Mouse (Mus musculus) ES-CJ7 (cell line): ENCODE data around the gene Gm5089.

Source experiments
- DNase-seq: peaks from one replicate; pipeline ENCODE4 v3.0.0; 2011; ENCODE audit warnings: low read depth, low spot score

The Gm5089 gene

GRCm38 (mm10) chr14:122477971-122478573, 27.2 kb upstream of the Gm5089 start:
- no peak for DNase-seq

GRCm38 (mm10) chr14:122477261-122477671, 26.4 kb upstream of the Gm5089 start:
- no peak for DNase-seq

- no peak for DNase-seq
These were observed 25.9 kb upstream of the Gm5089 start for GRCm38 (mm10) chr14:122476822-122477215.

GRCm38 (mm10) chr14:122476041-122476821, 25.3 kb upstream of the Gm5089 start:
- DNase-seq, result peak; percentile 59

DNA sequence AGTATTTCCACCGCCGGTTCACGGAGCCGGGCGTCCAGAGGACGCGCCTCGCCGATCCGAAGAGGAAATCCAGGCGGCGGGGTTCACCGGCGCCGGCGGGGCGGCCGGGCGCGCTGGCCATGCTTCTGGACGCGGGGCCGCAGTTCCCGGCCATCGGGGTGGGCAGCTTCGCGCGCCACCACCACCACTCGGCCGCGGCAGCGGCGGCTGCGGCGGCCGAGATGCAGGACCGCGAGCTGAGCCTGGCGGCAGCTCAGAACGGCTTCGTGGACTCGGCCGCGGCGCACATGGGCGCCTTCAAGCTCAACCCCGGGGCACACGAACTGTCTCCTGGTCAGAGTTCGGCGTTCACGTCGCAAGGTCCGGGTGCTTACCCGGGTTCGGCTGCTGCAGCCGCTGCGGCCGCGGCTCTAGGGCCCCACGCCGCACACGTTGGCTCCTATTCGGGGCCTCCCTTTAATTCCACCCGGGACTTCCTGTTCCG, 24.7 kb upstream of the Gm5089 start:
- DNase-seq, result no peak

DNA sequence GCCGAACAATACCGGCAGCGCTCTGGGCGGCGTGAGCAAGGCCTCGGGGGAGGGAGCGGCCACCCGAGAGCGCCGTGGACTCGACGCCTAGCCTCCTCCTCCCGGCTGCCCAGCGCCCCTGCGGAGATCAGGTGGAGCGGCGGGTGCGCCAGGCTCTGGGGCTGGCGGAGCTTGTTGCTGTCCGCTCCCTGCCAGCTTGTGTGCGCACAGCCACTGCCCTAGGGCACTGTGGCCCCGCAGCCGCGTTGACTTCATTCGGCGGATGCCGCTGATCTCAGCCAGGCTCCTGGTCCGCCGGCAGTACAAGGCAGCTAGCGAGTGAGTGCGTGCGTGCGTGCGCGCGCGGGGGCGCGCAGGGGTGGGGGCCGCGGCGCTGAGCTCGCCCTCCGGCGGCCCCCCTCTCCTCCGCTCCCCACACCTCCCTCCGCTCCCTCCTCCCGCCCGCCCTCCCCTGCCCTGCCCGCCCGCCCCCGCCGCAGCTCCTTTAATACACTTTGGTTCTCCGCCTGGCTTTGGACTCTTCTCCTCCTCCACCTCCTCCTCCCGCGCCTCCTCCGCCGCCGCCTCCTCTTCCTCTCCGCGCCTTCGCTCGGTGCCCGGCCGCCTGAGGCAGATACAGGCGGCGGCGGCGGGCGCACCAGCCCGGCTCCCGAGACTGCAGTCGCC, 24.1 kb upstream of the Gm5089 start, which contains the start of gene Zic2:
Zic2 (plus strand) TSS at position 545 of the 666 bp plus-strand sequence.
- DNase-seq, result no peak

- DNase-seq, result peak; percentile 89
These were observed 23.4 kb upstream of the Gm5089 start for GRCm38 (mm10) chr14:122474041-122474890.

DNA sequence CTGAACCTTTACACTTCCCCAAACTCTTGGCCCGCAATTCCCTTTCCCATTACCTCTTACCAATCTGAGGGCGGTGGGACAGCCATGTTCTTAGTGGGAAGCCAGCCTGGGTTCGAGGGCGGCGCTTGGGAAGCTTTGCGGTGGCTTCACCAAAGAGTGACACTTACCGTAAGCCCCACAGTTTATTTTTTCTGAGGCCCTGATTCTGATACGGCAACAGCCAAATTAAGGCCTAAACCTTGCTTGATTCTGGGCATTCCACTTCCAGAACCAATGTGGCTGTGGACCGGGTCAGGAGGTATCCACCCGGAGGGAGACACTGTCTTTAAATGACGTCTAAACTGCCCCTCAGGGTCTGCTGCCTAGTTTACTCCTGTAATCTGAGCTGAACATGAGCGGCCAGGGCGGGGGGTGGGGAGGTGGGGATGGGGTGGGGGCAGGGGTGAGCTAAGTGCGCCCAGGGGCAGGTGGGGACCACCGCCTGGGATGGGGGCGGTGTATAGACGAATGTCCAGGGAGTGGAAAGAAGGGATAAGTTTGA, 22.4 kb upstream of the Gm5089 start:
- DNase-seq, result peak; percentile 43

DNA sequence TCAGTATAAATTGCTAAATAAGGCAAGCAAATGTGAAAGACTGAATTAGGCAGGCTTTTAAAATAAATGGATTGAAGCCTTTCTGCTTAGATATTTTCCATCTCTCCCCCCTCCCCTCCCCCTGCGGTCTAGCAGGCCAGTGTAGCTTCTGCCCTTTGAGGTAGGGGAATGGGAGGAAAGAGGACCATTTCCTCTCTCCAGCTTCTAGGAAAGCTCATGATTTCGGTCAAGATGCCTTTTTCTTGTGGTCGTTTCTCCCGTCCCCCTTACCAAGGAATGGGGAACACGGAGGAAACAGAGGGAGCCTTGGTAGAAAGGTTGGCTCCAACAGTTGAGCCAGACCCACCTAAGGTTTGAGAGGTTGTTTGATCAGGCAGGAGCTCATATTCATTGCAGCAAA, 21.7 kb upstream of the Gm5089 start:
- no peak for DNase-seq

GRCm38 (mm10) chr14:122472161-122472560, 21.2 kb upstream of the Gm5089 start:
- DNase-seq, result no peak

GRCm38 (mm10) chr14:122471449-122472085, 20.7 kb upstream of the Gm5089 start:
- no peak for DNase-seq

DNA sequence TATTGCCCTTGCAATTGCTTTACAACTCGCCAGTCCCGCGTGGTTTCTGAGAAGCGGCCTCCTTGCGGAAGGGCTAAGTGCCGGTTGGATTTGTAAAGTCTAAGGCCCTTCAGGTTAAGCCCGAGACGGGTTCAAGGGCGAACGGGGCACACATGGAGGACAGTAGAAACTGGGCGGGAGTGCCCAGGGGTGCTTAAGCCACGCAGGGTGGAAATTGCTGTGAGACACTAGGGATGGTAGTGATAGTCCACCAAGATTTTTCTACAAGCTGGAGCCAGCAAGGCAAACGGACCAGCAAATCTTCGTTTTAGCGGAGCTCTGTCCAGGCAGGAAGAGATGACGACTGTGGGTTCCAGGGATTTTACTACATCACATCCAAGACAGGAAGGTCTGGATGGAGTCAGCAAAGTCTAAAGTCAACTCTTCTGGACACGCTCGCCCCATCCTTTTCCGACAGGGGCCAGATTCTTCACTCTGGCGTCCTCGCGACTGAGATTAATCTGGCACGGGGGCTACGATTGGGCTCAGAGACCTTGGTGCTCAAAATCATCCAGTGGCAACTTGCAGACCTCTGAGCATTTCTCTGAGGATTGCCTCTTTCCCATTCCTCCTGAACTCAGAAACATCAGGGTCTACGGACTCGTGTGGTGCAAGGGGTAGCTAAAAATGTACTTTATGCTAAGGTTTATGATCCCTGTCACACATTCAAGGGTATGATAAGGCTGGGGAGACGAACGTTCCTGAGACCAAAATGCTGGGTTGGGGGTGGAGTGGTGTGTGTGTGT, 18.2 kb upstream of the Gm5089 start:
- DNase-seq, result peak; percentile 75

DNA sequence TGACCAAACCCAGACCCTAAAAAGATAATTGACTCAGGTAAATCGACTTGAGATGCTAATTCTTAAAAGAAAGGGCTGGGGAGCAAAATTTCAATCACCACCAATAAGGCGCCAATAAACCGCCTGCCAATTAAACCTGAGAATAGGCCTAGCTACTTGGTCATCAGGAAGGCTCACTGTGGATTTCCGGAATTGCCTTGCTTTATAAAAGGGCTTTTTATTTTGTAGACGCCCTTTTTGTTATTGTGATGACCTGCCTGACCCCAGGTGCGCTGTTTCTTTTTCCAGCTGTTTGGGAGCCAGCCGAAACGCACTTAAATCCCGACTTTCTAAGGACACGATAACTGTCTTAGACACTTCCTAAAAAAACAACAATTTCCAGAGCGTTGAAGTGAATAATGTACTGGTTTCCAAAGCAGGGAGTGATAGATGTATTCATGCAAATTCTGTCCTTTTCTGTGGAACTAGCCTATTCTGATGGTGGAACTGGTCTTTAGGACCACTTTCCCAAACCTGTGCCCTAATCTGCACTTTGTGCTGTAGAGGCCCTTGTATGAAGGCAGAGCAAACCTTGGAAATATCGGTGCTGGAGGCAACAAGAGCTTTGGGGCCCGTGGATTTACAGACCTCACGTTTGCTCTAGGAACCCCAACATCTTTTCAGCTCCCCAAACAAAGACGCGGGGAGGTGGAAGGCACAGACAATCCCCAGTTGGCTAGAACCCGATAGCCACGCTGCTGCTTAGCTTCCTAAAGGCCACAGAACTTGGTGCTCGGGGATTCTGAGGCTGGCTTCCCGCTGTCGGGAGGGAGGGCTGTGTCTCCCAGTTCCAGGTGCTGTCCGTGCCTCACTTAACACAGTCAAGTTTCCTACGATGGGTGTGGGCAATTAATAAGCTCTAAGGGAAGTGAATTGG, 17.3 kb upstream of the Gm5089 start:
- peak; percentile 87 for DNase-seq

GRCm38 (mm10) chr14:122466756-122467362, 15.9 kb upstream of the Gm5089 start:
- DNase-seq, result no peak

- peak; percentile 69 for DNase-seq
These were observed 15.1 kb upstream of the Gm5089 start for GRCm38 (mm10) chr14:122465931-122466490.

DNA sequence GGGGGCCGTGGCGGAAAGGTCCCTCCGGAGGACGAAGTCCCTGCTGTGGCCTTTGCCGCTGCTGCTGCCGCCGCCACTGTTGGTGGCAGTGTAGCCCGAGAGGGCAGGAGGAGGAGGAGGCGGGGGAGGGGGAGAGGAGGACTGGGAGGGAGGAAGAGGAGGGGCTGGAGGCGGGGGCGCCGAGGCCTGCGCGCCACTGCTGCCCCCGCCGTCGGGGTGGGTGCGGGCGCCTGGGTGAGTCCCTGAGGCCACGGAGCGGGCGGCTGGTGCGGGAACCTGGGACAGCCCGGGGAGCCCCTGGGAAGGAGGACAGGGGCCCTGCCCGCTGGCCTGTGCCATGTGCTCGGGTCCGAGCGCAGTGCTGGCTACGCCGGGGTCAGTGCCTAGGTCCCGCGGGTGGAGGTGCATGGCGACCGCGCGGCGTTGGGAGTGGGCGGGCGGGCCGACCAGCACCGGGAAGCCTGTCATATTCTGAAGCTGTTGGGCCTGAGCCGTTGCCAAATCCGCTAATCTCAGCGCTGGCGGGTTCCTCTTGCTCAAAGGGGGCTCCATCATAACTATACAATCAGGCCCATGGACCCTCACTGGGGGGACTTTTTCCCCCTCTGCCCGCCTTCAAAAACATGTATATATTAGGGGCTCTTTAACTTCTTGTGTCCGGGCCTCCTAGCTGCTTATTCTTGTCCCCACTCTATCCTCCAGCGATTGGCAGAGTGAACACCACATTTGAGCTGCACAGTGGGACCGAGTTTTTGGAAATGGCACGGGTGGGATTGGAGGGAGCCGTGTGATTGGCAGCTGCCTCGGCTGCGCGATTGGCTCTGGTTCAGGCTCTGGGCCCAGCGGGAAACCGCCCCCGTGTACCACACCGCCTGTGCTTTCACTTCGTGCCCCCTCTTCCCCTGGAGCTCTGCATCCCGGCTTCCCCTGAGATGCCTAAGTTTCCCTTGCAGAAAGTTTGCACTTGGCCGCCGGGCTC, 14.1 kb upstream of the Gm5089 start, which contains the start of gene Zic5:
Zic5 (minus strand) TSS at position 915 of the 979 bp plus-strand sequence.
- DNase-seq, result peak; percentile 90

- no peak for DNase-seq
These were observed 13.4 kb upstream of the Gm5089 start for GRCm38 (mm10) chr14:122464351-122464762.
